Mouse (Mus musculus) WW6 (cell line): ENCODE measurements around the gene Rpl37.

Source experiments
- DNase-seq: peaks from one replicate; pipeline ENCODE4 v3.0.0-alpha.2; 2013; ENCODE audit warnings: low read depth, low spot score

Gene Rpl37

GRCm38 (mm10) chr15:5149187-5149586 is 32.7 kb downstream of the Rpl37 start:
- no peak for DNase-seq

- no peak for DNase-seq
Observed at GRCm38 (mm10) chr15:5152171-5152570, 35.7 kb downstream of the Rpl37 start.

GRCm38 (mm10) chr15:5154621-5155020 is 38.2 kb downstream of the Rpl37 start:
- no peak for DNase-seq

GRCm38 (mm10) chr15:5155093-5155492 is 38.6 kb downstream of the Rpl37 start:
- DNase-seq, result no peak

GRCm38 (mm10) chr15:5156355-5156754 is 39.9 kb downstream of the Rpl37 start:
- DNase-seq, result no peak

- no peak for DNase-seq
Observed at GRCm38 (mm10) chr15:5157386-5157785, 40.9 kb downstream of the Rpl37 start.

GRCm38 (mm10) chr15:5158827-5159226 is 42.4 kb downstream of the Rpl37 start:
- no peak for DNase-seq

GRCm38 (mm10) chr15:5165121-5165773 is 48.8 kb downstream of the Rpl37 start:
- DNase-seq, result no peak
